Mouse (Mus musculus): ENCODE results near the gene Taf1c.
A peak's percentile ranks its signal among the peaks of the same experiment; 100 is the strongest.

Gene Taf1c

GRCm38 (mm10) chr8:119623061-119623460, 18.0 kb upstream of the Taf1c start:
- DNase-seq (ENCODE audit: low spot score), result no peak

DNA sequence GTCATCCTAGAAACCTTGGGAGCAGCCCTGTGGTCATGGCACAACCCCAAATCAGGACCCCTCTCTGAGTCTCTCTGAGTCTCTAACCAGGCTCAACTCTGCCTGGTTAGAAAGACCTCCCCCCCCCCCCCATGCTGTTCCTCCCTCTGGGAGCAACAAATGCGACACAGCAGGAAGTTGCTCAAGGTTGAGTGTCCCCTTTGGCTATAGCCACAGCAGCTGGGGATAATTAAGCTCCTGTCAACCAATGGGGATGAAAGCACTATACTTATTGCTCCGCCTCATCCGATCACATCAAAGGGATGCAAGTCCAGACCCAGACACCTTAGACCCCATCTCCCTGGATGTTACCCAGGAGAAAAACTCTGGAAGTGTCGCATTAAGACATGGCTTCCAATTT, 17.5 kb upstream of the Taf1c start:
- DNase-seq (ENCODE audit: low spot score), result no peak

DNA sequence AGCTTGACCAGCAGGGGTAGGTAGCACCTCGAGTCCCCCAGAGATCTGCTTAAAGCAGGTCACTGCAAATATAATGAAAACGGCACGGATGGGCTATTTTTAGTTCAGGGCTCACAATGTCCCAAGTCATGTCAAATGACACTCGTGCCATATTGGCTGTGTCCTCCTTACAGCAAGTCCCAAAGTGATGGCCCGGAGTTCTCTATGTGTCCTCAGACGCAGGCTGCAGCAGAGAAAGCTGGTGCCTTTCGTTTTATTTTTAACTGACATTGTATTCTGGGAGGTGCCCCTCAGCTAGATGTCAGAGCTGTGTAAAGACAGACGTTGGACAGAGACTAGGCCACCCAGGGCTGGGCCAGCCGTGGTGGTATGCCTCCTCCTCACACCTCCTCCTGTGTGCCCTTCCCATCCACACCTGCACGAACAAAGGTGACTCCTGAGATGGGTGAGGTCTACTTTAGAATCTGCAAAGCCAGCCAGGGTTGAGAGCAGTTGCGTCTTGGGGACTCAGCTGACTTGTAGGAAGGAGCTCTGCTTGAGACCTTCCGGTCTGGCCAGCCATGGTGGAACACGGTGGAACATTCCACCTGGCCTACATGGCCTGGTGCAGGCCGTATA, 15.9 kb upstream of the Taf1c start:
- no peak for DNase-seq (ENCODE audit: low spot score)

GRCm38 (mm10) chr8:119620116-119620840, 15.3 kb upstream of the Taf1c start:
- DNase-seq (ENCODE audit: low spot score), result no peak

GRCm38 (mm10) chr8:119618887-119619286, 13.9 kb upstream of the Taf1c start:
- DNase-seq (ENCODE audit: low spot score), result no peak

DNA sequence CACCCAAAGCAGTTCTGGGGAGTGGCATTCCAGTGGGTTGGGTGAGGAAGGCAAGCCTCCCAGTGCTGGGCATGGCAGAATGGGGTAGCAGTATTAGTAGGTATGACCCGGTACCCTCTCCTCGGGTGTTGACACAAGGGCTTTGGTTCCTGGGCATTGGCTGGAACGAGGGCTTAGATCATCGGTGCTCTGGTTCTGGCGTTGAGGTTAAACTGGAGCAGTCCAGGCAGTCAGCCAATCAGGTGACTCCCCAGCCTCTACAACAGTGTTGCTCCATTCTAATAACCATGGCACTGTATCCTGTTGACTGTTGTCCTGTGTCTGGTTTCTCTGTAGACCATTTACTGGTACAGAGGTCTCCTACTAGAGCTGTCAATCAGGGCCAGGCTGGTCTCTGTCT, 12.6 kb upstream of the Taf1c start:
- no peak for DNase-seq (ENCODE audit: low spot score)

DNA sequence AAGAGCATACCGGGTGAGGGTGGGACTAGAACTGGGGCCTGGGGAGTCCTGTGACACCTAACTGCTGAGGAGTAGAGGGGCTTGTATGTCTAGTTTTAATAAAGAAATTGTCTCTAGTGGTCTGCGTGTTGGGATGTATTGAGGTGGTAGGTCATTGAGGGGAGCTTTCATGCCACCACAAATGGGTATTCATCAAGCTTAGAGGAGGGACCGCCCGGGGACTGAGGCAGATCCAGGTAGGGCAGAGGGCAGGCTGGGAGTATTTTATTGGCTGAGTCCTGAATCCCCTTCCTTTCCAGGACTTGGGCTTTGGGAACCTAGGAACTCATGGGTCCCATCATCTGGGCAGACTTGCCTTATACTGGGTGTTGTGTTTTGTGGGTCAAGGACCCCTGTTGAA, 11.8 kb upstream of the Taf1c start:
- DNase-seq (ENCODE audit: low spot score), result no peak

DNA sequence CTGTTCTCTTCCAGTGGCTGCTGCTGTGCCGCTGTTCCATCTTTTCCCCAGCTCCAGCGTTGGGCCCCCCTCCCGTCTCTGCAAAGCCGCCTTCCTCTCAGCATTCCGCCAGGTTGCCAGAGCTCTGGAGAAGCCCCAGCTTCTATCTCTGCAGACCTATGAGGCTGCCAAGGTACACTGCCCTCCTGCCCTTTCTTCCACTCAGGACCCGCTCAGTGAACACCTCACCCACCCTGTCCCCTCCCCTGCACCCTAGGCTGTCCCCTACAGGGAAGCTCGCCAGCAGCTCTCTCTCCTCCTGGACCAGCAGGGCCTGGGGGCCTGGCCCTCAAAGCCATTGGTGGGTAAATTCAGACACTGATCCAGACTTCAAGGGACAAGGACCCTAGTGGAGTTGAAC, 11.3 kb upstream of the Taf1c start:
- DNase-seq (ENCODE audit: low spot score), result no peak

DNA sequence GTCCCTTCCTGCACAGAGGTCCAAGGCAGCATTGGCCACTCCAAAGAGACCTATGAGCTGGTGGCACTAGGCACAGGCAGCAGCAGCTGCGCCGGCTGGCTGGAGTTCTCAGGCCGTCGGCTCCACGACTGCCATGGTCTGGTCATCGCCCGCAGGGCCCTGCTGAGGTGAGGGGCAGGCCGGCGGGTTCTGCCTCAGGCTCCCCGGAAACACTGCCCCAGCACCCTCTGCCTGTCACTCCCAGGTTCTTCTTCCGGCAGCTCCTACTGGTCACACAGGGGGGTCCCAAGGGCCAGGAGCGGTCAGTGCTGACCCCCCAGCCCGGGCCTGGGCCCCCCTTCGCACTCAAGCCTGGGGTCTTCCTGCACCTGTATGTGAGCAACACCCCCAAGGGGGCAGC, 10.1 kb upstream of the Taf1c start:
- no peak for DNase-seq (ENCODE audit: low spot score)

GRCm38 (mm10) chr8:119612471-119612870, 7.4 kb upstream of the Taf1c start, which contains the start of gene Adad2:
Gene Adad2, plus strand, starts transcription at chr8:119612747.
- no peak for DNase-seq (ENCODE audit: low spot score)

DNA sequence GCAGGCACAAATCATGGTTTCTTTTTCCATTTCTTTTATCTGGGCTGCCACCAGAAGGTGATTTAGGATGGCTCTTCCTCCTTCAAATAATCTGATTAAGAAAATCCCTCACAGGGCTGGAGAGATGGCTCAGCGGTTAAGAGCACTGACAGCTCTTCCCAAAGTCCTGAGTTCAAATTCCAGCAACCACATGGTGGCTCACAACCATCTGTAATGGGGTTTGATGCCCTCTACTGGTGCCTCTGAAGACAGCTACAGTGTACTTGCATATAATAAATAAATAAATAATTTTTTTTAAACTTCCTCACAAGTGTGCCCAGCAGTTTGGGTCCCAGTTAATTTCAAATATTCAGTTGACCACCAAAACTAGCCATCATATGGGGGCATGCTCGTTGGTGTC, 1.2 kb upstream of the Taf1c start:
- DNase-seq (ENCODE audit: low spot score), result no peak

DNA sequence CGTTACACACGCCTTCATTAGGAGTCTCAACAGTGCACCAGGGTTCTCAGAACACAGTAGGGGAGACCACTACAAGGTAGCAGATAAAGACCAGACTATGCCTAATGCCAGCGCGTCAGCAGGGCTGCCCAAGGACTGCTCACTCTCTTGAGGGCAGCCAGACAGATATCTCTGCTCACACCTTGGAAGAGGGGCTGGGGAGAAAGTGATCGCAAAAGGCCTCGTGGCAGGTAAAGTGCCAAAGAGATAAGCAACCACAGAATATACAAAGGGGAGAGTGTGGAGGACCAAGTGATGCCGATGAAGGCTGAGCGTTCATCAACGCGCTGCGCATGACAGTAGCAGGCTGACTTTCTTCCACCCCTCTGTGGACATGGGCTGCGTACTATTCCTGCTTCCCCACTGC, 621 bp downstream of the Taf1c start:
- no peak for DNase-seq (ENCODE audit: low spot score)

GRCm38 (mm10) chr8:119603771-119604170, 1.3 kb downstream of the Taf1c start:
- no peak for DNase-seq (ENCODE audit: low spot score)

GRCm38 (mm10) chr8:119591456-119591855, 13.6 kb downstream of the Taf1c start:
- no peak for DNase-seq (ENCODE audit: low spot score)

- DNase-seq (ENCODE audit: low spot score), result no peak
Measured at GRCm38 (mm10) chr8:119590348-119590747, 14.7 kb downstream of the Taf1c start.

- DNase-seq (ENCODE audit: low spot score), result peak; percentile 56
Measured at GRCm38 (mm10) chr8:119588844-119589243, 16.2 kb downstream of the Taf1c start.

GRCm38 (mm10) chr8:119588321-119588720, 16.7 kb downstream of the Taf1c start:
- DNase-seq (ENCODE audit: low spot score), result no peak

DNA sequence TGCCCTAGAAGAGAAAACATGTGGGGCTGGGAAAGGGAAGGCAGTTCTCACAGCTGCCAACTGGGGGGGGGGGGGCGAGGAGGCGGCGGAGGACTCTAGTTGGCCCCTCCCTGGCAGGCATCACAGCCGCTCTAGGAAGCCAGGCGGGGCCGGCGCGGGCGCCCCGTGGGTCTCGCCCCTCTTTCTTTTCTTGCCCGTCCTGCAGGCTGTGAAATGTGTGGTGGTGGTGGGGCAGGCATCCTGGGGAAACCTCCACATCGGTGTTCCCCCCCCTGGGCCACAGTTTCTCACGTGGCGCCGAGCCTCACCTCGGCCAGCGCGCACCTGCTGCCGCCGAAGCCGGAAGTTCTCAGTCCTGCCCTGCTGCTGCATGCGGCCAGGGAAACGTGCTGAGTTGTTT, 19.1 kb downstream of the Taf1c start:
- no peak for DNase-seq (ENCODE audit: low spot score)

GRCm38 (mm10) chr8:119580441-119581161, 24.4 kb downstream of the Taf1c start:
- DNase-seq (ENCODE audit: low spot score), result no peak

DNA sequence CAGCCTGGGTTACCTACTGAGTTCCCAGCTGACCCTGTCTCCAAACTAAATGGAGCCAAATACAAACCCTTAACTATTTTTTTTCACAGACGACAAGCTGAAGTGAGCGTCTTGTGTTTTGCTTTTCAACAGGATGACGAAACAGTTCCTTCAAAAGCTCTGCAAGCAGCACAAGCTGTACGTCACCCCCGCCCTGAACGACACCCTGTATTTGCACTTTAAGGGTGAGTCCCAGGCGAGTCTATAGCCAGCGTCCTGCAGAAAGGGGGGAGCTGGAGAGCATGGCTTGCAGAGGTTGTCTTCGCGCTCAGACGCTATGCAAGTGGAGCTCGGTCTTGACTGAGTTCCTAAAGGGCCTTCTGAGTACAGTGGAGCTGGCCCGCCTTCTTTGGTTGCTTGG, 25.9 kb downstream of the Taf1c start:
- DNase-seq (ENCODE audit: low spot score), result no peak

GRCm38 (mm10) chr8:119575366-119575726, 29.7 kb downstream of the Taf1c start:
- no peak for DNase-seq (ENCODE audit: low spot score)

- peak; percentile 93 for DNase-seq (ENCODE audit: low spot score)
Measured at GRCm38 (mm10) chr8:119574437-119575365, 30.3 kb downstream of the Taf1c start, which contains the start of the genes Hsdl1 and Dnaaf1. Gene Hsdl1, minus strand, starts transcription at chr8:119575183. Gene Dnaaf1, plus strand, starts transcription at chr8:119575235.
